Mouse (Mus musculus) C2C12 (cell line): ENCODE measurements around the gene Slc39a7. TPM values are rescaled to one million over a fixed set of nuclear protein-coding genes. Genes with fewer than 3 reads are reported as not detected.
A peak's percentile ranks its signal among the peaks of the same experiment; 100 is the strongest.
"Not testable (repeated sequence)": the region's sequence is repeated elsewhere in the genome, so short reads cannot be mapped to it uniquely, and the experiment has no call there.

Experiments
- H3K27me3 ChIP-seq: one replicate; pipeline ENCODE4 v1.6.1; 2011; ENCODE audit not compliant: control insufficient read depth, insufficient read depth, insufficient read length
- H3K36me3 ChIP-seq: one replicate; pipeline ENCODE4 v1.6.1; 2011; ENCODE audit not compliant: control insufficient read depth, insufficient read depth
- H3K4me3 ChIP-seq: one replicate; pipeline ENCODE4 v1.5.1; 2011; ENCODE audit warnings: mild to moderate bottlenecking, control low read depth; ENCODE audit not compliant: poor library complexity, insufficient read depth, severe bottlenecking
- H3K79me2 ChIP-seq: one replicate; pipeline ENCODE4 v1.6.1; 2011; ENCODE audit not compliant: control insufficient read depth, insufficient read depth
- H3K79me3 ChIP-seq: one replicate; pipeline ENCODE4 v1.6.1; 2011; ENCODE audit warnings: low read depth, control low read depth
- H3ac ChIP-seq: one replicate; pipeline ENCODE3; 2011; ENCODE audit warnings: low read depth; ENCODE audit not compliant: control insufficient read depth, insufficient read length
- CEBPB ChIP-seq: IDR thresholded peaks from one replicate; pipeline ENCODE4 v1.6.1; 2011; ENCODE audit warnings: low read depth, mild to moderate bottlenecking, control low read depth, moderate library complexity
- CTCF ChIP-seq: IDR thresholded peaks from one replicate; pipeline ENCODE4 v1.5.1; 2011; ENCODE audit not compliant: control insufficient read depth, insufficient read depth, insufficient read length
- FOSL1 ChIP-seq: IDR thresholded peaks from one replicate; pipeline ENCODE4 v1.8.0; 2011; ENCODE audit warnings: mild to moderate bottlenecking, low read length; ENCODE audit not compliant: poor library complexity, insufficient read depth, severe bottlenecking
- MAX ChIP-seq: IDR thresholded peaks from one replicate; pipeline ENCODE4 v1.6.1; 2011; ENCODE audit warnings: mild to moderate bottlenecking, control low read depth
- MYOD1 ChIP-seq: IDR thresholded peaks from one replicate; pipeline ENCODE4 v1.6.1; 2011; ENCODE audit warnings: low read depth; ENCODE audit not compliant: control insufficient read depth, insufficient read length
- MYOG ChIP-seq: IDR thresholded peaks from one replicate; pipeline ENCODE4 v1.6.1; 2011; ENCODE audit not compliant: control insufficient read depth, insufficient read length; ENCODE audit errors: extremely low read depth
- USF1 ChIP-seq: IDR thresholded peaks from one replicate; pipeline ENCODE4 v1.6.1; 2011; ENCODE audit warnings: low read depth, mild to moderate bottlenecking, control low read depth, moderate library complexity
- polyA plus RNA-seq: library from polyadenylated mRNA; unstranded; fragments of >200 nt; fragmentation: generic; extraction: Trizol; gene quantifications from one replicate; pipeline ENCODE4 v1.2.1, GENCODE M21; 2012; ENCODE audit warnings: missing spikeins

Slc39a7 gene
- polyA plus RNA-seq, 1 experiment: 175 TPM

GRCm38 (mm10) chr17:34000150-34000537 lies 31.3 kb downstream of the Slc39a7 start, which contains the start of gene H2-K1:
Gene H2-K1 (minus strand): TSS chr17:34000347.
- Histone ChIP-seq H3K79me2 (no peaks in the 10 kb centered on the region), H3ac (peak within 1 kb of the TSS; percentile 30), H3K27me3 (no peaks in the 10 kb centered on the region), H3K4me3 (no peak within 1 kb of the TSS), H3K79me3 (no peaks in the 10 kb centered on the region), H3K36me3 (no peaks in the 10 kb centered on the region)
- no peak for TF ChIP-seq USF1
- TF ChIP-seq CEBPB: no peak
- no peak for TF ChIP-seq MYOG

GRCm38 (mm10) chr17:33999341-34000149 lies 31.9 kb downstream of the Slc39a7 start:
- H3K27me3 ChIP-seq: no peaks in the 10 kb centered on the region
- no peaks in the 10 kb centered on the region for H3K79me3 ChIP-seq
- H3ac ChIP-seq: peak overlapping the region; percentile 30
- H3K4me3 ChIP-seq: no peak overlapping the region
- TF ChIP-seq FOSL1 (no peak), USF1 (no peak), MYOG (no peak), CEBPB (no peak), MAX (no peak), MYOD1 (no peak), CTCF (no peak)
- no peaks in the 10 kb centered on the region for H3K79me2 ChIP-seq
- no peaks in the 10 kb centered on the region for H3K36me3 ChIP-seq

- not testable (repeated sequence) for H3K4me3 ChIP-seq, H3K36me3 ChIP-seq, H3K79me3 ChIP-seq, H3K79me2 ChIP-seq, H3K27me3 ChIP-seq, H3ac ChIP-seq
These were observed 32.8 kb downstream of the Slc39a7 start for GRCm38 (mm10) chr17:33998697-33999096.

GRCm38 (mm10) chr17:33997025-33997424 lies 34.5 kb downstream of the Slc39a7 start:
- not testable (repeated sequence) for H3K27me3 ChIP-seq, H3K36me3 ChIP-seq, H3K79me3 ChIP-seq, H3K79me2 ChIP-seq, H3ac ChIP-seq, H3K4me3 ChIP-seq

GRCm38 (mm10) chr17:33995651-33996050 lies 35.8 kb downstream of the Slc39a7 start:
- Histone ChIP-seq H3ac (no peak overlapping the region), H3K79me3 (no peaks in the 10 kb centered on the region), H3K27me3 (no peaks in the 10 kb centered on the region), H3K36me3 (no peaks in the 10 kb centered on the region), H3K79me2 (no peaks in the 10 kb centered on the region), H3K4me3 (no peak overlapping the region)
- TF ChIP-seq MAX (no peak), USF1 (no peak), CTCF (no peak), FOSL1 (no peak), MYOD1 (no peak), MYOG (no peak), CEBPB (no peak)

- no peaks in the 10 kb centered on the region for H3K79me2 ChIP-seq
- H3K27me3 ChIP-seq: no peaks in the 10 kb centered on the region
- H3K79me3 ChIP-seq: no peaks in the 10 kb centered on the region
- TF ChIP-seq MYOG: no peak
- no peak for TF ChIP-seq MYOD1
- no peak for TF ChIP-seq USF1
- TF ChIP-seq MAX: no peak
- TF ChIP-seq FOSL1: no peak
- no peak for TF ChIP-seq CEBPB
- TF ChIP-seq CTCF: no peak
- H3ac ChIP-seq: no peak overlapping the region
- no peak overlapping the region for H3K4me3 ChIP-seq
- H3K36me3 ChIP-seq: no peaks in the 10 kb centered on the region
These were observed 36.5 kb downstream of the Slc39a7 start for GRCm38 (mm10) chr17:33994959-33995358.
